Mouse (Mus musculus) C2C12 (cell line): ENCODE results near the gene Myrf. TPM values are rescaled to one million over a fixed set of nuclear protein-coding genes. Genes with fewer than 3 reads are reported as not detected.
A peak's percentile ranks its signal among the peaks of the same experiment; 100 is the strongest.

Source experiments
- H3K27me3 ChIP-seq: one replicate; pipeline ENCODE4 v1.6.1; 2011; ENCODE audit not compliant: control insufficient read depth, insufficient read depth, insufficient read length
- H3K36me3 ChIP-seq: one replicate; pipeline ENCODE4 v1.6.1; 2011; ENCODE audit not compliant: control insufficient read depth, insufficient read depth
- H3K4me3 ChIP-seq: one replicate; pipeline ENCODE4 v1.5.1; 2011; ENCODE audit warnings: mild to moderate bottlenecking, control low read depth; ENCODE audit not compliant: poor library complexity, insufficient read depth, severe bottlenecking
- H3K79me2 ChIP-seq: one replicate; pipeline ENCODE4 v1.6.1; 2011; ENCODE audit not compliant: control insufficient read depth, insufficient read depth
- H3K79me3 ChIP-seq: one replicate; pipeline ENCODE4 v1.6.1; 2011; ENCODE audit warnings: low read depth, control low read depth
- H3ac ChIP-seq: one replicate; pipeline ENCODE3; 2011; ENCODE audit warnings: low read depth; ENCODE audit not compliant: control insufficient read depth, insufficient read length
- CEBPB ChIP-seq: IDR thresholded peaks from one replicate; pipeline ENCODE4 v1.6.1; 2011; ENCODE audit warnings: low read depth, mild to moderate bottlenecking, control low read depth, moderate library complexity
- CTCF ChIP-seq: IDR thresholded peaks from one replicate; pipeline ENCODE4 v1.5.1; 2011; ENCODE audit not compliant: control insufficient read depth, insufficient read depth, insufficient read length
- FOSL1 ChIP-seq: IDR thresholded peaks from one replicate; pipeline ENCODE4 v1.8.0; 2011; ENCODE audit warnings: mild to moderate bottlenecking, low read length; ENCODE audit not compliant: poor library complexity, insufficient read depth, severe bottlenecking
- MAX ChIP-seq: IDR thresholded peaks from one replicate; pipeline ENCODE4 v1.6.1; 2011; ENCODE audit warnings: mild to moderate bottlenecking, control low read depth
- MYOD1 ChIP-seq: IDR thresholded peaks from one replicate; pipeline ENCODE4 v1.6.1; 2011; ENCODE audit warnings: low read depth; ENCODE audit not compliant: control insufficient read depth, insufficient read length
- MYOG ChIP-seq: IDR thresholded peaks from one replicate; pipeline ENCODE4 v1.6.1; 2011; ENCODE audit not compliant: control insufficient read depth, insufficient read length; ENCODE audit errors: extremely low read depth
- USF1 ChIP-seq: IDR thresholded peaks from one replicate; pipeline ENCODE4 v1.6.1; 2011; ENCODE audit warnings: low read depth, mild to moderate bottlenecking, control low read depth, moderate library complexity
- polyA plus RNA-seq: library from polyadenylated mRNA; unstranded; fragments of >200 nt; fragmentation: generic; extraction: Trizol; gene quantifications from one replicate; pipeline ENCODE4 v1.2.1, GENCODE M21; 2012; ENCODE audit warnings: missing spikeins

Myrf gene
- polyA plus RNA-seq, 1 experiment = 0.21 TPM

GRCm38 (mm10) chr19:10279668-10280067 lies 39.1 kb upstream of the Myrf start:
- H3K4me3 ChIP-seq = no peak overlapping the region
- no peak overlapping the region for H3ac ChIP-seq
- H3K27me3 ChIP-seq = no peaks in the 10 kb centered on the region
- peaks cover 70% of the 10 kb centered on the region for H3K79me2 ChIP-seq
- no peak for TF ChIP-seq CTCF
- TF ChIP-seq MYOD1 = peak; percentile 50
- TF ChIP-seq USF1 = no peak
- peak; percentile 72 for TF ChIP-seq FOSL1
- peak; percentile 71 for TF ChIP-seq CEBPB
- peak; percentile 85 for TF ChIP-seq MAX
- TF ChIP-seq MYOG = no peak
- peaks cover 16% of the 10 kb centered on the region for H3K79me3 ChIP-seq
- no peaks in the 10 kb centered on the region for H3K36me3 ChIP-seq

- no peak overlapping the region for H3K4me3 ChIP-seq
- H3ac ChIP-seq = no peak overlapping the region
- peaks cover 16% of the 10 kb centered on the region for H3K79me3 ChIP-seq
- no peaks in the 10 kb centered on the region for H3K27me3 ChIP-seq
- no peaks in the 10 kb centered on the region for H3K36me3 ChIP-seq
- TF ChIP-seq CTCF (no peak), MYOD1 (no peak), MAX (no peak), MYOG (no peak), USF1 (no peak), FOSL1 (no peak), CEBPB (no peak)
- peaks cover 70% of the 10 kb centered on the region for H3K79me2 ChIP-seq
These were observed 38.2 kb upstream of the Myrf start for GRCm38 (mm10) chr19:10278669-10279324.

GRCm38 (mm10) chr19:10277759-10278158 lies 37.2 kb upstream of the Myrf start:
- H3K79me3 ChIP-seq = peaks cover 18% of the 10 kb centered on the region
- no peaks in the 10 kb centered on the region for H3K27me3 ChIP-seq
- H3K4me3 ChIP-seq = no peak overlapping the region
- TF ChIP-seq CTCF = no peak
- H3K36me3 ChIP-seq = no peaks in the 10 kb centered on the region
- H3K79me2 ChIP-seq = peaks cover 76% of the 10 kb centered on the region
- H3ac ChIP-seq = no peak overlapping the region

- Histone ChIP-seq H3K27me3 (no peaks in the 10 kb centered on the region), H3K4me3 (no peak overlapping the region), H3K79me3 (peaks cover 18% of the 10 kb centered on the region), H3ac (no peak overlapping the region), H3K79me2 (peaks cover 76% of the 10 kb centered on the region), H3K36me3 (no peaks in the 10 kb centered on the region)
- TF ChIP-seq USF1 (no peak), CTCF (no peak), MYOG (no peak), CEBPB (no peak), MYOD1 (no peak), FOSL1 (no peak), MAX (no peak)
These were observed 36.8 kb upstream of the Myrf start for GRCm38 (mm10) chr19:10277331-10277730.

GRCm38 (mm10) chr19:10276483-10277144 lies 36.1 kb upstream of the Myrf start:
- H3K36me3 ChIP-seq = no peaks in the 10 kb centered on the region
- H3K79me3 ChIP-seq = peaks cover 16% of the 10 kb centered on the region
- no peaks in the 10 kb centered on the region for H3K27me3 ChIP-seq
- H3K79me2 ChIP-seq = peaks cover 74% of the 10 kb centered on the region
- H3ac ChIP-seq = no peak overlapping the region
- H3K4me3 ChIP-seq = no peak overlapping the region
- no peak for TF ChIP-seq MYOG
- no peak for TF ChIP-seq CEBPB
- no peak for TF ChIP-seq MAX
- no peak for TF ChIP-seq CTCF
- no peak for TF ChIP-seq FOSL1
- no peak for TF ChIP-seq USF1
- no peak for TF ChIP-seq MYOD1
